Mouse (Mus musculus) myocyte (in vitro differentiated cells): ENCODE measurements around the gene Nol3.
A peak's percentile ranks its signal among the peaks of the same experiment; 100 is the strongest.

ENCODE experiments used
- CEBPB ChIP-seq: IDR thresholded peaks from 2 replicates; pipeline ENCODE4 v1.6.1; 2011; ENCODE audit warnings: mild to moderate bottlenecking, moderate library complexity; ENCODE audit not compliant: poor library complexity, insufficient read depth, severe bottlenecking
- E2F4 ChIP-seq: IDR thresholded peaks from one replicate; pipeline ENCODE4 v1.6.1; 2011; ENCODE audit warnings: mild to moderate bottlenecking, control low read depth, moderate library complexity; ENCODE audit not compliant: insufficient read depth
- MAX ChIP-seq: IDR thresholded peaks from one replicate; pipeline ENCODE4 v1.6.1; 2011; ENCODE audit warnings: low read depth, mild to moderate bottlenecking, control low read depth
- MYOD1 ChIP-seq, 3 experiments: IDR thresholded peaks; one replicate each; pipeline ENCODE4 v1.6.1; 2011; ENCODE audit warnings: control low read depth in 2 of 3, low read depth in 2 of 3, mild to moderate bottlenecking in 2 of 3, moderate library complexity in 1 of 3; ENCODE audit not compliant: insufficient read length in 2 of 3, control insufficient read depth in 1 of 3
- MYOG ChIP-seq, 3 experiments: IDR thresholded peaks; one replicate each; pipeline ENCODE4 v1.6.1; 2011; ENCODE audit warnings: control low read depth in 2 of 3, low read depth in 2 of 3, mild to moderate bottlenecking in 2 of 3; ENCODE audit not compliant: insufficient read length in 2 of 3, control insufficient read depth in 1 of 3, insufficient read depth in 1 of 3
- POLR2A ChIP-seq: IDR thresholded peaks from one replicate; pipeline ENCODE4 v1.6.1; 2011; ENCODE audit warnings: low read depth, mild to moderate bottlenecking, control low read depth, moderate library complexity; ENCODE audit not compliant: insufficient read length
- SRF ChIP-seq: IDR thresholded peaks from one replicate; pipeline ENCODE4 v1.6.1; 2011; ENCODE audit warnings: low read depth; ENCODE audit not compliant: control insufficient read depth, insufficient read length
- TCF12 ChIP-seq: IDR thresholded peaks from one replicate; pipeline ENCODE4 v1.6.1; 2011; ENCODE audit warnings: mild to moderate bottlenecking, control low read depth; ENCODE audit not compliant: poor library complexity, insufficient read depth, severe bottlenecking
- TCF3 ChIP-seq: IDR thresholded peaks from one replicate; pipeline ENCODE4 v1.6.1; 2011; ENCODE audit warnings: low read depth, control low read depth; ENCODE audit not compliant: insufficient read length
- USF1 ChIP-seq: IDR thresholded peaks from one replicate; pipeline ENCODE4 v1.6.1; 2011; ENCODE audit warnings: low read depth, mild to moderate bottlenecking, control low read depth, moderate library complexity

GRCm38 (mm10) chr8:105297511-105298192, 21.7 kb downstream of the Nol3 start, which contains the start of gene E2f4:
- no peak for TF ChIP-seq E2F4
- TF ChIP-seq POLR2A: peak; percentile 80
- no peak for TF ChIP-seq SRF
- TF ChIP-seq TCF3: no peak
- no peak for TF ChIP-seq MAX
- no peak for TF ChIP-seq TCF12
- no peak for TF ChIP-seq USF1
- TF ChIP-seq MYOG (IDR thresholded peaks at IDR 0.05; ENCODE audit: control insufficient read depth in 1 of 3, insufficient read depth in 1 of 3, insufficient read length in 2 of 3, low read depth in 2 of 3): peak in 1 of 3 experiments; percentile 3
- TF ChIP-seq MYOD1 (IDR thresholded peaks at IDR 0.05; ENCODE audit: control insufficient read depth in 1 of 3, insufficient read length in 2 of 3, low read depth in 2 of 3): peak in 1 of 3 experiments; percentile 28
- no peak for TF ChIP-seq CEBPB
